Mouse (Mus musculus): ENCODE measurements around the gene Leprot.

GRCm38 (mm10) chr4:101689241-101689640 lies 41.7 kb downstream of the Leprot start:
- no peak for TF ChIP-seq CTCF (IDR thresholded peaks at IDR 0.05; ENCODE audit: extremely low read depth, insufficient read depth, low read length)
- TF ChIP-seq POLR2A (IDR thresholded peaks at IDR 0.05; ENCODE audit: extremely low read depth, insufficient read depth, low read length), result no peak
